Mouse (Mus musculus): ENCODE results near the gene Maob.

DNA sequence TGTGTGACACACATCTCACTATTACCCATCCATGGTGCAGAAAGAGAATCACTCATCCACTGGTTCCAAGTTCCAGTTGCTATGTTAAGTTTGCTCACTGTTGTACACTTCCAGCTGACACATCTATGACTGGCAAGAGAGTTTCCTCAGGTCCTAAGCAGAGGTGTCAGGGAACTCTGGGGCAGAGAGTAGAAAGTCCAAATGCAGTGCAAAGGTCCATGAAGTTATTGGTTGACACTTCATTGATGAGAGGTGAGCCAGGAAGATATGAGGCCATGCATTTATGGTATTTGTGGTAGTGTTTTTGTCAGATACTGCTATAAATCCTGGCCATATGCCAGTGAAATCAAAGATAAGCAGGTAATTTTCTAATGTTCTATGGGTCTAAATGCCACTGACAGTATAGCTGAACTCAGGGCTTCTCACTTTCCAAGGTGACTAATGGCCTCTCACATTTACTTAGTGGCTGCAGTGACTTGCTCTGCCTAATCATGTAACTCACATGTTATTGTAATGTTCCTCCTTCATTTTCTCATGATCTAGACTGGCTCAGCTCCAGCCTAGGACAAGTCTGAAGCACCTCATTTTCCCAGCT, 19.4 kb upstream of the Maob start:
- TF ChIP-seq FLI1 (IDR thresholded peaks at IDR 0.05; ENCODE audit: low read length) (no peak), GATA1 (IDR thresholded peaks at IDR 0.05; ENCODE audit: borderline replicate concordance, low read length) (no peak)

Data from megakaryocyte, embryonic 14.5 days (primary cell).